Mouse (Mus musculus): Measurements from ENCODE around the gene Meox2.
"Not testable (repeated sequence)": the region's sequence is repeated elsewhere in the genome, so short reads cannot be mapped to it uniquely, and the experiment has no call there.

Gene Meox2

DNA sequence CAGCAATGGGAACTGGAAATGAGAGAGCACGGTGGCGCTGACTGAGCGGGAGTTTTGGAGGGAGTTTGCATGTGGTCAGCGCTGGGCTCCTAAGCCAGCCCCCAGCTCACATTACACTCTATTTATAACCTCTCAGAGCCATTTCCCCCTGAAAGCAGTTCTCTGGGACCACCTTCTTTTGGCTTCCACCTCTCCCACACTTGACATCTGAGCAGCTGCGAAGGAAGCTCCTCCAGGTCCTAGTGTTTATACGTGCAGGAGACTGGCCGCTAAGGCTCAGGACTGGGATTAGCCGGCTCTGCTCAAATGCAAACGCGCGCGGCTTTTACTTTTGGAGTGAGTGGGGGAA is at the start of gene Meox2:
Gene Meox2 (plus strand): TSS at position 151 of the 349 bp plus-strand sequence.
- no peak for DNase-seq

DNA sequence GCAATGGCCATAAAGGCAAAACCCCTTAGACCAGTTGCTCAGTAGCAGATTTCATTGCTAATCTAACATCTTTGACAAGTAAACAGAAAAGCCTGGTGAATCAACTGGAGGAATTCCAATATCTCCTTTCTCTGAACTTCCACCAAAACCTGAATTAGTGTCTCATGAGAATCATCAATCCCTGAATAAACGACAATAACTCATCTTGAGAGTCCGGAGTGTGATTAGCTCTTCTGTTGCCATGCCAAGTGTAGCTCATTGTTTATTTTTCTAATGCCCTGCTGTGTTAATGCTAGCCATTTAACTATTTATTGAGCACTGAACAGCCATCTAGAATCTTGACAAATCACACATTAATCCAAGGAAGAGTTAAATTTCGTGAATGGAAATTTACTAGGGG is 35.7 kb upstream of the Meox2 start:
- DNase-seq: no peak

- no peak for DNase-seq
Measured at GRCm38 (mm10) chr12:37077308-37077707, 31.0 kb upstream of the Meox2 start.

DNA sequence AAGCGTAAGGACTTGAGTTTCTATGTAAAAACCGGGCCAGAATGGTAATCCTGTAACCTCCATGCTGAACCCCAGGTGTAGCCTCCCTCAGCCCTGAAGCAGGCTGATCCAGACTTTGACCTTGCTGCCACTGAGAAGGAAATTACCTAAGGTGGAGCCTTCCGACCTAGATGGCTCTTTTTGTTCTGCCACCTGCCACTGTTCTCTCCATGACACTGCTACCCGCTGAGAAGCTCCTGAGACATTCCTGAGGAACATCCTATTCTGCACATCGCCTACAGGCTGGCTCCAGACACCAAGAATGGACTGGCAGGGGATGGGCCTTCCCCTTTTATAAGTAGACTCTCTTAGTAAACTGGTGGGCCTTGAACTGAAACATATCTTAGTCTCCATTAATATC is 28.3 kb upstream of the Meox2 start:
- DNase-seq: not testable (repeated sequence)

DNA sequence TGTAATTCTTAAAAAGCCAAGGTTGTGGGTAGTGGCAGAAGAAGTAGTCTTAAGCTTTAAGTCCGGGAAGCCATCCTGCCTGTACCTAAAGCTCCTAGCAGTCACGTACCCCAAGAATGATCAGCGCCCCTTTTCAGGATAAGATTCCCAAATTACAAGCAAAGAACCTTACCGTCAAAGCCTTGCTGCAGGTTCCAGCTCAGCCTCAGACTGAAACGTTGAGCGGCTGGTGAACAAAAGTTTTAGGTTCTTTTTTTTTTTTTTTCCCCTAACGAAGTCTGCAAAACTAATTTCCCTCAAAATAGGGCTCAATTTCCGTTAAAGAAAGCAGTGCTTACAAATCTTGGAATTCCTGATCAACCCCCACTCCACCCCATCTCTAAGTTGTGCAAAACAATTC is 1.8 kb upstream of the Meox2 start:
- no peak for DNase-seq

- no peak for DNase-seq
Measured at GRCm38 (mm10) chr12:37107150-37107549, 1.2 kb upstream of the Meox2 start.

DNA sequence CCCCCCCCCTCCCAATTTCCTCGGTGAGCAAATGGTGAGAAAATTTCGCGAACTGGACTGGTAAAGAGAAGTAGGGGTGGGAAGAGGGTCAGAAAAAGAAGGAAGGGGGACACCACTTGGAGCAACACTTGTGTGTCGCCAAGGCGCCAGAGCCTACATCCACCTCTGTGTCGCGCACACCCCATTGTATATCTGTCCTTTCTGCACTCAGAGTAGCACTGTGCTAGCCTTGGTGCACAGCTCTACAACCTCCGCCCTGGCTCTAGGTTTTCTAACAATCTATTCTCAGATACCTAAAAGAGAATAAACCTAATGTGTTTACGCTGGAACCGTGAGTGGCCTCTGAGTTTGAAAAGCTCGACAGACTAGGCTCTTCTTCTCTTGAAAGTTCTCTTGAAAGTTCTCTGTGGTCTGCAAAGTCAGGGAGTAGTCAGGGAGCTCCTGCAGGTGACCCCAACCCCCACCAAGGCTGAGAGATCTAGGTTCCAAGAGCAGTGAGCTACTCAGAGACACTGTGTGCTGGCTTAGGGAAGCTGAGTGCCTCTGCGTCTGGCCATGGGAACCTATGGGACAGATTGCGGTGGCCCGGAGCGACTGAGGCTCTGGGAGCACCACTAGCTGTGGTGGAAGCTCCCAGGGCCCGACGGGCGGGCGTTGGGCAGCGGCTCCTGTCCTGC is 489 bp upstream of the Meox2 start:
- DNase-seq: no peak

DNA sequence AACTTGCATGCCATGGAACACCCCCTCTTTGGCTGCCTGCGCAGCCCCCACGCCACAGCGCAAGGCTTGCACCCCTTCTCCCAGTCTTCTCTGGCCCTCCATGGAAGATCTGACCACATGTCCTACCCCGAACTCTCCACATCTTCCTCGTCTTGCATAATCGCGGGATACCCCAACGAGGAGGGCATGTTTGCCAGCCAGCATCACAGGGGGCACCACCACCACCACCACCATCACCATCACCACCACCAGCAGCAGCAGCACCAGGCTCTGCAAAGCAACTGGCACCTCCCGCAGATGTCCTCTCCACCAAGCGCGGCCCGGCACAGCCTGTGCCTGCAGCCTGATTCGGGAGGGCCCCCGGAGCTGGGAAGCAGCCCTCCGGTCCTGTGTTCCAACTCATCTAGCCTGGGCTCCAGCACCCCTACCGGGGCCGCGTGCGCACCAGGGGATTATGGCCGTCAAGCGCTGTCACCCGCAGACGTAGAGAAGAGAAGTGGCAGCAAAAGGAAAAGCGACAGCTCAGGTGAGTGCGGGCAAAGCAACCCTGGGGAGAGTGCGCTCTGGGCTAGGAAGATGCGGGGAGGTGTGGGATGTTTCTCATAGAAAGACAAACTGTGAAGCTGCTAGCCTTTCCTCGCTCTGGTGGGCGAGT is 606 bp downstream of the Meox2 start:
- no peak for DNase-seq

GRCm38 (mm10) chr12:37109474-37110012 is 1.2 kb downstream of the Meox2 start:
- DNase-seq: no peak

- DNase-seq: no peak
Measured at GRCm38 (mm10) chr12:37110977-37111376, 2.6 kb downstream of the Meox2 start.

- no peak for DNase-seq
Measured at GRCm38 (mm10) chr12:37119246-37119645, 10.9 kb downstream of the Meox2 start.

GRCm38 (mm10) chr12:37123763-37124162 is 15.4 kb downstream of the Meox2 start:
- no peak for DNase-seq

DNA sequence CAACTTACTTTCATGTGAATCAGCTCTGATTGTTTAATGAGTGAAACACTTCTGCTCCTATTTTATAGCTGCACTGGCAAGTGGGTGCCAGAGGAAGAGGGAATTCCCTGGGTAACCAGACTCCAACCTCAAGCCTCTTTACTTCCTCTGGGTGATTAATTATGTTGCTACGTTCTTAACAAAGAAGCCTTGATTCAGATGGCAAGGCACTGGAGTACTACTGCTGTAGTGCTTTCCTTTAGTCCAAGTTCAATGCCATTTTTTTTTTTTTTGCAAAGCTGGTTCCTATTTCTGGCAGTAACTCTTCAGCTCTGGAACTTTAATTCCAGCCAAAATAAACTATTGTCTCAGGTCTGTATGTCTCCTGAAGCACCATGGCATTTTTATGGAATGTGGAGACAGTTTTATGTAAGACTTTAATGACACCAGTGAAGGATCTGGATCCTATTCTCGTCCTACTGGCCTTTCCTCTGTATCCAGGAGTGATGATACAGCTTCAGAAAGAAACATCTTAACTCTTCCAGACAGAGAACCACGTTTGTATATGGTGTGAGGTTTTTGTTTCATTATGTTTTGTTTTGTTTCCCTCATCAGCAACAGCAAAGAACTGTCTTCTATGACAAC is 33.9 kb downstream of the Meox2 start:
- DNase-seq: no peak

DNA sequence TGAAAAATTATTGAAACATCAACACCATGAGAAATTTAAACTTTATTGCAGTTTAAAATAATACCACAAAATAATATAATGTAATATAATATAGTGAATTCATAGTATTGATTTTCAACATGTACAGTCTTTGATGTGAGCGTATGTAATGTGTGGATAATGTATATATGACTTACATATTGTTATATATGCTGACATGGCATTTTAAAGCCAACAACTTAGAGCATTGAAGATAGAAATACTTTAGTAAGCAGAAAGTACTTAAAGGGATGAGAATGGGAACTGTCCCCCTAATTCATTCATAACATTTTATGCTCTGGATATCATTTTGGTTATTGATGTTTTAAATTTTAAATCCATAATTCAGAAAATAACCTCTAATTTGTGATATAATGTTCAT is 35.5 kb downstream of the Meox2 start:
- no peak for DNase-seq

DNA sequence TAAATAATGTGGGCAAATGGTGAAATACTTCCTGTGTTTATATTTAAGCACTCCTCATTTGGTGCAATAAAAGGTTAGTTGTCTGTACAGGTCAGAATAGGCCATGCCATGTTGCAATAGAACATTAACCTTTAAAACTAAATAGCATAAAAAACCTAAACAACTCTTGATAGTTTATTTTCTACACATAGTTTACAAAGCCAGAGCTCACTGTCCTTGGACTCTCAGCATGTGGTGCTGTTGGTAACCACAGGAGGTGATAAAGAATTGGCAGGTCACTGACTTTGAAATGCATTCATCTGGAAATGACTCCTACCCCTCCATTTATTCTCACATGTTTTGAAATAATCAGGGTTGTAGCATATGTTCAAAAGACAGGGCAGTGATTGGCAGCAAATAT is 59.4 kb downstream of the Meox2 start:
- DNase-seq: no peak

DNA sequence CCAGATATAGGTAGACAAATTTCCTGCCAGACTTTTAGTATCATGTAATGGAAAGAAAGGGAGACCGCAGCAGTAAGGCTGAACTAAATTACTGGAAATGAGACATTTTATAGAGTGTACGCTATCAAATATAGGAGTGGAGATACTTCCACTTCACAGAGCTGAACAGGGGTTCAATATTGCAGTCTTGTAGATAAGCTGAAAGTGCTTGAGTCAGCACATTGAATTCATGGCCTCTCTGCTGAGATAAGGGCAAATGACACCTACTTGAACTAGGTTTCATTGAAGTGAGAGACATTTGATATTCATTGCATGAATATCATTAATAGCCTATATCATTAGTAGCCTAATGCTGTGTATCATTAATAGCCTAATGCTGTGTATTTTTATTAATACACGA is 65.0 kb downstream of the Meox2 start:
- DNase-seq: no peak

GRCm38 (mm10) chr12:37183689-37184088 is 75.3 kb downstream of the Meox2 start:
- DNase-seq: peak; percentile 1

DNA sequence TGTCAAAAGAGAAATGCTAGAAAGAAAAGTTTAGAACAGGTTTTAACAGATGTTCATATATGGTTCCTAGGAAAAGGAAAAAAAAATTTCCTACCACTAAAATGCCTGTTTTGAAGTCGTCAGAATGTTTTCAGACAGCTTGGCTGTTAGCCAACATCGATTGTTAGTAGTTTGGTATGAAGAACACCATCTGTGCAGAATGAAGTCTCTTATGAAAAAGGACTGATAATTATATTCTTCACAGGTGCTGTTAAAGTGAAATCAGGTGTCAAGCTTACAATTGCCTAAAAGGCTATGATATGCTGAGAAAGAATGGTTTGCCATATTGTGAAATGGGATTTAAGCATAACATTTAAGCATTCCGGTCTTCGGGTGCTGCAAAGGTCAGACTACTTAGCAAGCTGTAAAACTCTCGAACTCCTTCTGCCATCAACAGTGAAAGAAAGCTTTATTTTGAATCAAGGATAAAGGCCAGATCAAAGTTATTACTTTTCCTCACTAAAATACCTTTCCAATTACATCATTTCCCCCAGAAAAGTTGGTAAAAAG is 80.7 kb downstream of the Meox2 start:
- DNase-seq: no peak

All from kidney, adult 11 months (tissue).